Mouse (Mus musculus): ENCODE results near the gene Olfr65. TPM values are rescaled to one million over a fixed set of nuclear protein-coding genes. Genes with fewer than 3 reads are reported as not detected.

The Olfr65 gene
- not detected for polyA plus RNA-seq (2014; fragmentation: Illumina TruSeq; extraction: RNeasy Lipid Tissue Mini Kit (QIAGEN cat#74804); ENCODE audit: low read depth, low replicate concordance)

GRCm38 (mm10) chr7:103903187-103903586 lies at the start of gene Olfr65:
Olfr65 (plus strand) TSS chr7:103903487.

GRCm38 (mm10) chr7:103886152-103886551 lies 17.1 kb upstream of the Olfr65 start, which contains the start of gene Olfr66:
Olfr66 (minus strand) TSS chr7:103886252.

GRCm38 (mm10) chr7:103894385-103894784 lies 8.9 kb upstream of the Olfr65 start, which contains the start of gene Olfr64:
Olfr64 (minus strand) TSS chr7:103894485.

GRCm38 (mm10) chr7:103928525-103928924 lies 25.2 kb downstream of the Olfr65 start, which contains the start of gene Olfr631:
Olfr631 (plus strand) TSS chr7:103928825.

GRCm38 (mm10) chr7:103934264-103934663 lies 31.0 kb downstream of the Olfr65 start, which contains the start of gene Olfr632:
Olfr632 (plus strand) TSS chr7:103934347.

GRCm38 (mm10) chr7:103944137-103944536 lies 40.9 kb downstream of the Olfr65 start, which contains the start of gene Olfr633:
Olfr633 (plus strand) TSS chr7:103944437.

Other genes starting within 250 kb of the Olfr65 start
- not detected for gene Olfr623, start 239.8 kb upstream of the Olfr65 start, polyA plus RNA-seq (2014; fragmentation: Illumina TruSeq; extraction: RNeasy Lipid Tissue Mini Kit (QIAGEN cat#74804); ENCODE audit: low read depth, low replicate concordance)
- not detected for gene Olfr624, start 232.3 kb upstream of the Olfr65 start, polyA plus RNA-seq (2014; fragmentation: Illumina TruSeq; extraction: RNeasy Lipid Tissue Mini Kit (QIAGEN cat#74804); ENCODE audit: low read depth, low replicate concordance)
- gene Olfr625-ps1, start 220.8 kb upstream of the Olfr65 start, polyA plus RNA-seq (2014; fragmentation: Illumina TruSeq; extraction: RNeasy Lipid Tissue Mini Kit (QIAGEN cat#74804); ENCODE audit: low read depth, low replicate concordance), result not detected
- gene Olfr243, start 188.8 kb upstream of the Olfr65 start, polyA plus RNA-seq (2014; fragmentation: Illumina TruSeq; extraction: RNeasy Lipid Tissue Mini Kit (QIAGEN cat#74804); ENCODE audit: low read depth, low replicate concordance), result not detected
- gene Olfr628, start 173.1 kb upstream of the Olfr65 start, polyA plus RNA-seq (2014; fragmentation: Illumina TruSeq; extraction: RNeasy Lipid Tissue Mini Kit (QIAGEN cat#74804); ENCODE audit: low read depth, low replicate concordance), result not detected
- not detected for gene Olfr629, start 158.5 kb upstream of the Olfr65 start, polyA plus RNA-seq (2014; fragmentation: Illumina TruSeq; extraction: RNeasy Lipid Tissue Mini Kit (QIAGEN cat#74804); ENCODE audit: low read depth, low replicate concordance)
- not detected for gene Olfr630, start 146.2 kb upstream of the Olfr65 start, polyA plus RNA-seq (2014; fragmentation: Illumina TruSeq; extraction: RNeasy Lipid Tissue Mini Kit (QIAGEN cat#74804); ENCODE audit: low read depth, low replicate concordance)
- gene Olfr69, start 131.9 kb upstream of the Olfr65 start, polyA plus RNA-seq (2014; fragmentation: Illumina TruSeq; extraction: RNeasy Lipid Tissue Mini Kit (QIAGEN cat#74804); ENCODE audit: low read depth, low replicate concordance), result not detected
- not detected for gene Olfr68, start 123.8 kb upstream of the Olfr65 start, polyA plus RNA-seq (2014; fragmentation: Illumina TruSeq; extraction: RNeasy Lipid Tissue Mini Kit (QIAGEN cat#74804); ENCODE audit: low read depth, low replicate concordance)
- not detected for gene Olfr67, start 111.7 kb upstream of the Olfr65 start, polyA plus RNA-seq (2014; fragmentation: Illumina TruSeq; extraction: RNeasy Lipid Tissue Mini Kit (QIAGEN cat#74804); ENCODE audit: low read depth, low replicate concordance)
- gene Hbb-bt, start 89.5 kb upstream of the Olfr65 start, polyA plus RNA-seq (2014; fragmentation: Illumina TruSeq; extraction: RNeasy Lipid Tissue Mini Kit (QIAGEN cat#74804); ENCODE audit: low read depth, low replicate concordance), result 792 TPM
- gene Hbb-bs, start 75.4 kb upstream of the Olfr65 start, polyA plus RNA-seq (2014; fragmentation: Illumina TruSeq; extraction: RNeasy Lipid Tissue Mini Kit (QIAGEN cat#74804); ENCODE audit: low read depth, low replicate concordance), result 6,129 TPM
- gene Hbb-bh2, start 63.0 kb upstream of the Olfr65 start, polyA plus RNA-seq (2014; fragmentation: Illumina TruSeq; extraction: RNeasy Lipid Tissue Mini Kit (QIAGEN cat#74804); ENCODE audit: low read depth, low replicate concordance), result not detected
- gene Hbb-bh1, start 60.3 kb upstream of the Olfr65 start, polyA plus RNA-seq (2014; fragmentation: Illumina TruSeq; extraction: RNeasy Lipid Tissue Mini Kit (QIAGEN cat#74804); ENCODE audit: low read depth, low replicate concordance), result not detected
- gene Hbb-y, start 50.3 kb upstream of the Olfr65 start, polyA plus RNA-seq (2014; fragmentation: Illumina TruSeq; extraction: RNeasy Lipid Tissue Mini Kit (QIAGEN cat#74804); ENCODE audit: low read depth, low replicate concordance), result not detected
- gene Olfr66, start 17.2 kb upstream of the Olfr65 start, polyA plus RNA-seq (2014; fragmentation: Illumina TruSeq; extraction: RNeasy Lipid Tissue Mini Kit (QIAGEN cat#74804); ENCODE audit: low read depth, low replicate concordance), result not detected
- gene Olfr64, start 9.0 kb upstream of the Olfr65 start, polyA plus RNA-seq (2014; fragmentation: Illumina TruSeq; extraction: RNeasy Lipid Tissue Mini Kit (QIAGEN cat#74804); ENCODE audit: low read depth, low replicate concordance), result not detected
- gene Olfr631, start 25.3 kb downstream of the Olfr65 start, polyA plus RNA-seq (2014; fragmentation: Illumina TruSeq; extraction: RNeasy Lipid Tissue Mini Kit (QIAGEN cat#74804); ENCODE audit: low read depth, low replicate concordance), result not detected
- gene Olfr632, start 30.9 kb downstream of the Olfr65 start, polyA plus RNA-seq (2014; fragmentation: Illumina TruSeq; extraction: RNeasy Lipid Tissue Mini Kit (QIAGEN cat#74804); ENCODE audit: low read depth, low replicate concordance), result not detected
- gene Olfr633, start 41.0 kb downstream of the Olfr65 start, polyA plus RNA-seq (2014; fragmentation: Illumina TruSeq; extraction: RNeasy Lipid Tissue Mini Kit (QIAGEN cat#74804); ENCODE audit: low read depth, low replicate concordance), result not detected
- not detected for gene Olfr635, start 67.7 kb downstream of the Olfr65 start, polyA plus RNA-seq (2014; fragmentation: Illumina TruSeq; extraction: RNeasy Lipid Tissue Mini Kit (QIAGEN cat#74804); ENCODE audit: low read depth, low replicate concordance)
- not detected for gene Olfr638, start 95.3 kb downstream of the Olfr65 start, polyA plus RNA-seq (2014; fragmentation: Illumina TruSeq; extraction: RNeasy Lipid Tissue Mini Kit (QIAGEN cat#74804); ENCODE audit: low read depth, low replicate concordance)
- not detected for gene Olfr639, start 113.8 kb downstream of the Olfr65 start, polyA plus RNA-seq (2014; fragmentation: Illumina TruSeq; extraction: RNeasy Lipid Tissue Mini Kit (QIAGEN cat#74804); ENCODE audit: low read depth, low replicate concordance)
- not detected for gene Olfr640, start 122.1 kb downstream of the Olfr65 start, polyA plus RNA-seq (2014; fragmentation: Illumina TruSeq; extraction: RNeasy Lipid Tissue Mini Kit (QIAGEN cat#74804); ENCODE audit: low read depth, low replicate concordance)
- not detected for gene Olfr641, start 132.0 kb downstream of the Olfr65 start, polyA plus RNA-seq (2014; fragmentation: Illumina TruSeq; extraction: RNeasy Lipid Tissue Mini Kit (QIAGEN cat#74804); ENCODE audit: low read depth, low replicate concordance)
- not detected for gene Olfr642, start 149.2 kb downstream of the Olfr65 start, polyA plus RNA-seq (2014; fragmentation: Illumina TruSeq; extraction: RNeasy Lipid Tissue Mini Kit (QIAGEN cat#74804); ENCODE audit: low read depth, low replicate concordance)
- gene 4930516K23Rik, start 158.0 kb downstream of the Olfr65 start, polyA plus RNA-seq (2014; fragmentation: Illumina TruSeq; extraction: RNeasy Lipid Tissue Mini Kit (QIAGEN cat#74804); ENCODE audit: low read depth, low replicate concordance), result not detected
- gene Olfr644, start 168.4 kb downstream of the Olfr65 start, polyA plus RNA-seq (2014; fragmentation: Illumina TruSeq; extraction: RNeasy Lipid Tissue Mini Kit (QIAGEN cat#74804); ENCODE audit: low read depth, low replicate concordance), result not detected
- gene Olfr645, start 182.0 kb downstream of the Olfr65 start, polyA plus RNA-seq (2014; fragmentation: Illumina TruSeq; extraction: RNeasy Lipid Tissue Mini Kit (QIAGEN cat#74804); ENCODE audit: low read depth, low replicate concordance), result not detected
- gene Olfr646, start 201.4 kb downstream of the Olfr65 start, polyA plus RNA-seq (2014; fragmentation: Illumina TruSeq; extraction: RNeasy Lipid Tissue Mini Kit (QIAGEN cat#74804); ENCODE audit: low read depth, low replicate concordance), result not detected
- gene Ubqln5, start 226.3 kb downstream of the Olfr65 start, polyA plus RNA-seq (2014; fragmentation: Illumina TruSeq; extraction: RNeasy Lipid Tissue Mini Kit (QIAGEN cat#74804); ENCODE audit: low read depth, low replicate concordance), result not detected
- gene Olfr643, start 233.9 kb downstream of the Olfr65 start, polyA plus RNA-seq (2014; fragmentation: Illumina TruSeq; extraction: RNeasy Lipid Tissue Mini Kit (QIAGEN cat#74804); ENCODE audit: low read depth, low replicate concordance), result not detected
- gene Ubqln3, start 239.8 kb downstream of the Olfr65 start, polyA plus RNA-seq (2014; fragmentation: Illumina TruSeq; extraction: RNeasy Lipid Tissue Mini Kit (QIAGEN cat#74804); ENCODE audit: low read depth, low replicate concordance), result not detected
- gene Ubqlnl, start 247.1 kb downstream of the Olfr65 start, polyA plus RNA-seq (2014; fragmentation: Illumina TruSeq; extraction: RNeasy Lipid Tissue Mini Kit (QIAGEN cat#74804); ENCODE audit: low read depth, low replicate concordance), result not detected

Data from heart, adult 10 weeks (tissue).